Mouse (Mus musculus) cerebellum, adult 11-12 months (tissue): ENCODE measurements around the gene Des.
A peak's percentile ranks its signal among the peaks of the same experiment; 100 is the strongest.

ENCODE experiments used
- DNase-seq: peaks from one replicate; pipeline ENCODE4 v3.0.0; 2022

The Des gene

GRCm38 (mm10) chr1:75349275-75349674 is 10.9 kb upstream of the Des start:
- DNase-seq, result no peak

DNA sequence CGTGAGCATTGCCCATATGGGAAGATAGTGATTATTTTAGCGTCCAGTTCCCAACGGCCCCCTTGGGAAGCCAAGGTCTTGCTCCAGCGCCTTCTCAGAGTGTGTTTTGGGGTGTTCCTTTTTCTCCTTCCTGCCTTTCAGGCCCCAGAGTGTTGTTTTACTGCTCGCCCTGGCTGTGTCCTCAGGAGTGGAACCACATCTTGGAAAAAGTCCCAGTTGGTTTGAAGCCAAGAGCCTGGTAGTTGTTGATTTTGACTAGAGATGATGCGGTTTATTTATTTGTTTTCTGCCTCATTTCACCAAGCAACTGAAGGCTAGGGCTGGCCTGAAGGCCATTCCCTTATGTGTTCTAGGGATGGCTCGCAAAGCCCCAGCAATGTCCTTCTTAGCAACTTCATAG is 2.9 kb upstream of the Des start:
- peak; percentile 62 for DNase-seq

GRCm38 (mm10) chr1:75358009-75358408 is 2.1 kb upstream of the Des start:
- DNase-seq, result no peak

DNA sequence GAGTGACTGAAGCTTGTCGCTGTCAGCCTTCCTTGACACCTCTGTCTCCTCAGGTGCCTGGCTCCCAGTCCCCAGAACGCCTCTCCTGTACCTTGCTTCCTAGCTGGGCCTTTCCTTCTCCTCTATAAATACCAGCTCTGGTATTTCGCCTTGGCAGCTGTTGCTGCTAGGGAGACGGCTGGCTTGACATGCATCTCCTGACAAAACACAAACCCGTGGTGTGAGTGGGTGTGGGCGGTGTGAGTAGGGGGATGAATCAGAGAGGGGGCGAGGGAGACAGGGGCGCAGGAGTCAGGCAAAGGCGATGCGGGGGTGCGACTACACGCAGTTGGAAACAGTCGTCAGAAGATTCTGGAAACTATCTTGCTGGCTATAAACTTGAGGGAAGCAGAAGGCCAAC is 783 bp upstream of the Des start:
- DNase-seq, result no peak

DNA sequence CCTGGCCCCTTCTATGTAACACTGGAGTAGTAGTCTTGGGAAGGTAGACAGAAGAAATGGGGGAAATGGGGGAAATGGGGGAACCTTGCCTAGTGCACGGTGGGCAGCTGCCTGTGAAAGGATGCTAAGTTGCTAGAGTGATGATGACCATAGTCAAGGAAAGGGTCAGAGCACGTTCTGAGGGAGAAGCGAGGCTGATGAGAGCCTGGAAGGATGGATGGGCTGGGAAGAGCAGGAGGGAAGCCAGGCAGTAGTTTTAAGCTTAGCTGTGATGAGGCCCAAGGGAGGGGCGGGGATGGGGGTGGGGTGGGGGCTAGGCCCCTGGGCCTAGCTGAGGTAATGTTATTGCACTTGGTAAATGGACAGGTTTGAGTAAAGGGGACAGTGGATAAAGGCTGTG is 994 bp downstream of the Des start:
- no peak for DNase-seq

DNA sequence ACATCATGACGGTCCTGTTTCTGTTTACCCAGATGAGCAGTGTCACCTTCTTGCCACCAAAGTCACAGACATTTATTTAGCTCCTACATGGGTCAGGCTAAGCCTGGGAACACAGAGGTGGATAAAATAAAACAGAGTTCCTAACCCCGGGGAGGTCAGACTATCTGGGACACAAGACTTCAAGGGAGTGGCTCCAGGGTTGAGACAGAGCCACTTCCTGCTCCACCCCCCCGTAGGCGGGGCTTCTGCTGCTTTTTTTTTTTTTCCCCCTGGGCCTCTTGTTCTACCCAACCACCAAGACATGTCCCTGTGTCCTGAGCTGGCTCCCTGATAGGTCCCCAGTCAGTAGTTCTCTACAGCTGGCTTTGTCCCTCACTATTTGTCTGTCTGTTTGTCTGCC is 1.6 kb downstream of the Des start:
- no peak for DNase-seq

- DNase-seq, result no peak
Observed at GRCm38 (mm10) chr1:75363868-75364267, 3.7 kb downstream of the Des start.

- DNase-seq, result peak; percentile 78
Observed at GRCm38 (mm10) chr1:75365510-75366137, 5.5 kb downstream of the Des start.

DNA sequence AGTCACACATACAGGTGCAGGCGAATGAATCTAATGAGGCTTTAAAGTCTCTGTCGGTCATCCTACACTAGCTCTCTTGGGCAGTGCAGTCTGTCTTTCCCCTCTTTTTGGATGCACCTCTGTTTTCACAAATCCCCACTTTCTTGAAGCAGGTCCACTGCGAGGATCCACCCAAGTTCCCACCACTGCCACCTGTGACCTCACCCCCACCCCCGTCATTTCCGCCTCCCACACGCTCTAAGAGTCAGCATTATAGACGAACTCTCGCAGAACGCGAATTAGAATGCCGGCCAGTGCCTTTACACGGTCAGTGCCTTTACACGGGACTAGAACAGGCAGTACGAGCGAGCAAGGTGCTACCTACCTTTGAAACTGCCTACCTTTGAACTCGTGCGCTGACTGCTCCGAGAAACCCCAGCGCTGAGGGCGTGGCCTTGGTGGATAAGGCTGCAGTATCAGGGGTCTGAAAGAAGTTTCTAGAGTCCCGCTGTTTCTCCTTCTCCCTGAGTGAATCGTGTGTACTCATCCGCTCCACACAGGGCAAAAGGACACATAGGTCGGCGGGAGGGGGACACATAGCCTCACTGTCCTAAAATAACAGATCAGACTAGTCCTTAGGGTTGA is 9.3 kb downstream of the Des start:
- DNase-seq, result no peak

DNA sequence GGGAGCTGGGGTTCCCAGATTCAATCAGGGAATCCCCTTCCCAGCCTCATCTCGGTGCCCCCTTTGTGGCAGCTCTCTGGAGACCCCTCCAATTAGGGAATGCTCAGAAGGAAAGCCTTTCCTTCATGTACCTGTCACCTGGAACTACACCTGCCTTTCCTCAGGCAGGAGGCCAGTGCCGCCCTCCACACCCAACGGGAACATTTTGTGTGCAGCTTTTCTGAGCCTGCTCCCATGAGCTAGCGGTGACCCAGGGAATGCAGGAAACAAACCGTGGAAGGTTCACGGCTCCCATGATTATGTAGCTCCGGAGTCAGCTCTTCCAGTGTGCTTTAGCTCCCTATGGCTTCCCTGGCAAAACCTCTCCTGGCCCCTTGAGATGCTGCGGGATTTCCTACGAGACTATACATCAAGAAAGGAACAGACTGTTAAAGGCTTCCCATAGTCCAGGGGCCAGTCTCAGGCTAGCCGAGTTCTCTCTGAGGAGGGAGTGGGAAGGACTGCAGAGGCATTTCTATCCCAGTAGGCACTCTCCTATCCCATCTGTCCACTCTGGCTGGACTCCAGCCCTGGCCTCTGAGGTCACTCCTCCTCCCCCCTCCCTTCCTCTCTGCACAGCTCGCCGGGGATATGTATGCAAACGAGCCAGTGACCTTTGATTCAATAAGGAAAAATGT is 10.0 kb downstream of the Des start:
- peak; percentile 99 for DNase-seq

GRCm38 (mm10) chr1:75371317-75372095 is 11.4 kb downstream of the Des start:
- DNase-seq, result peak; percentile 87

DNA sequence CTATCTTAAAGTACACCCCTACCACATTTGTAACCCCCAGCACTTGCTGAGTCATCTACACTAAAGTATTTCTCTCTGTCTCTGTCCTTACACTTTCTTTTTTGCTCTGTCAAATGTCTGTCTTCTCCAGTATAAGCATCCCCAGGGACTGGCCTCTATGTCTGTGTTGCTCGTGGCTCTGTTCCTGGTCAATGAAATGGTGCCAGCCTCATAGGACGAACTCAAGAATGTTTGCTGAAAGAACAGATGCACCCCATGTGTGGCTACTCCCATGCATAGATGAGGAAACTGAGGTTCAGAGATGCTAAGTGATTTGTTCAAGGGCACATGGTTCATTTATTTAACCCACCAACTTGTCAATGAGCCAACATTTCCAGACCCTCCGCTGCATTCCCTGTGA is 12.3 kb downstream of the Des start:
- peak; percentile 56 for DNase-seq

DNA sequence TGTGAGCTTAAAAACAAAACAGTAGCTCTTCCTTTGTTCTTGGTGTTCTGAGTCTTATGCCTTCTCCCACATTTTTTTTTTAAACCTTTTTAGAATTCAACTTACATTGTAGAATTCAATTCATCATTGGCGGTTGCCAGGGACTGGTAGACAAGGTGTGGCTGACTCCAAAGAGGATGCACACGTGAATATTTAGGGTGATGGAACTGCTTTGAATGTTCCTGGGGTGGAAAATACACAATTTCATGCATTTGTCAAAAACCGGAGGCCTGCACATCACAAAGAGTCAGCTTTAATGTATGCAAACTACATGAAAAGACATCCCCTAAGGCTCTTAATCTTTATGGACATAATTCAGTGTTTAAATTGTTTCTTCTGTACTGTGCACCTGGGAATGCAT is 13.1 kb downstream of the Des start:
- no peak for DNase-seq

- DNase-seq, result peak; percentile 46
Observed at GRCm38 (mm10) chr1:75374950-75375936, 15.1 kb downstream of the Des start, which contains the start of gene Speg. Gene Speg, plus strand, starts transcription at chr1:75375297.

- peak; percentile 50 for DNase-seq
Observed at GRCm38 (mm10) chr1:75379196-75379595, 19.1 kb downstream of the Des start.

- no peak for DNase-seq
Observed at GRCm38 (mm10) chr1:75379931-75380330, 19.8 kb downstream of the Des start.

GRCm38 (mm10) chr1:75380951-75381350 is 20.8 kb downstream of the Des start:
- DNase-seq, result no peak

GRCm38 (mm10) chr1:75381482-75382355 is 21.6 kb downstream of the Des start:
- peak; percentile 83 for DNase-seq

DNA sequence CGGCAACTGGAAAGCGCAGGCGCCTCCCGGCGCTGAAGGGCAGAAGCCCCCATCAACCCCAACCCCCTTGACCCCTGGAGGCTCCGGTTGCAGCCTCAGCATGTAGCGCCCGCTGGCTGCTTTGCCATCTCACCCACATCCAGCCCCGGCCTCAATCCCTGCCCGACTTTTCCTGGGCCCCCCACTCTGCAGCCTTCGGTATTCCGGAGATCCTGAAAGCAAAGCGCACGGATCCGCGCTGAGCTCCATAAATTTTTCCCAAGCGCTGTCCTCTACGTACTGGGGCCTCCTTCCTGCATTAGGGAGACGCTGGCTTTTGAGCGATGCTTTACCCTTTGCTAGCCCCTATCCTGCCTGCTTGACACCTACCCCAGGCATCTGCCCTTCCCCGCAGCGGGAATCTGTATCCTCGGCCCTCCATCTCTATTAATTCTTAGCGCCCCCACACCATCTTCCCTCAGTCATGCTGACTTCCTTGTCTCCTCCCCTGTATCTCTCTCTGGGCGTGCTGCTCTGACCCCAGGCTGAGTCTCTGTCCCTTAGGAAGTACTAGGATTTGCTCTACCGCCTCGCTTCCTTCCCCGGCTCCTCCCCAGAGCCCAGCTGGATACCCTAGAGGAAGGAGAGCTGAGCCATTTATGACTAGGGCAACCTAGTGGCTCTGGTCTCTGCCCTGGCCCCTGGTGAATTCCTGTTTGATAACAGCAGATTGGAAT is 22.4 kb downstream of the Des start:
- peak; percentile 80 for DNase-seq

DNA sequence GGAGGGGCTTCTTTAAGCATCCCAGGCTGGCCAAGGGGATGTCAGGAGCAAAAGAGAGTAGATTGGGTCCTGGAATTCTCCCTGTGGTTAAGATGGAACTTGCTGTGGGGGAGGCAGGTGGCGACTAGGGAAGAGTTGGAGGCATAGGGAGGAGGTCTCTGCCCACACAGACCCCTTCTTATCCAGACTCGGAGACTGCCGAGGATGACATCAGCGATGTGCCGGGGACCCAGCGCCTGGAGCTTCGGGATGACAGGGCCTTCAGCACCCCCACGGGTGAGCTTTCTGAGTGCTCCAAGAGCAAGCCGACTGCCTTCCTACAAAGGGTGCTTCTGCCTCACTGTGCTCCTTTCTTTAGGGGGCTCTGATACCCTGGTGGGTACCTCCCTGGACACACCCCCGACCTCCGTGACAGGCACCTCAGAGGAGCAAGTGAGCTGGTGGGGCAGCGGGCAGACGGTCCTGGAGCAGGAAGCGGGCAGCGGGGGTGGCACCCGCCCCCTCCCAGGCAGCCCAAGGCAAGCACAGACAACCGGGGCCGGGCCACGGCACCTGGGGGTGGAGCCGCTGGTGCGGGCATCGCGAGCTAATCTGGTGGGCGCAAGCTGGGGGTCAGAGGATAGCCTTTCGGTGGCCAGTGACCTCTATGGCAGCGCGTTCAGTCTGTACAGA is 24.5 kb downstream of the Des start:
- peak; percentile 67 for DNase-seq
